Mouse (Mus musculus): ENCODE data around the gene Asl.

DNA sequence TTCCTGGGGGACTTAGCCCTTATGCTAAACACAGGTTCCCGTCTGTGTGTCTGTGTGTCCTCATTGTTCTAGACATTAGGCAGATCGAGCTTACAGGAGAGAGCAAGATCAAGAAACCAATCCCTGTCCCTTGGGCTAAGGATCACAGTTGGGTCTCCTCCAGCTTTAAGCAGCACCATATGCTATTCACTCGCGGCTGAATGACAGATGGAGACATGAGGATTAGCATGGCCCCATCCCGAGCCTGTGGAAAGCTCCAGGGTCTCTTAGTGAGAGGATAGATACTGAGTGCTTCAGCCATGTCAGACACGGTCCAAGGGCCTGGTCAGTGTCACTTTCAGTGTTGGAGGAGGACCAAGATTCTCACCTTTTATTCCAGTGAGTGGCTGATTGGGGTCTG lies 21.4 kb upstream of the Asl start:
- TF ChIP-seq CTCF (IDR thresholded peaks at IDR 0.05; ENCODE audit: control insufficient read depth, insufficient read depth, low read length) = no peak
- TF ChIP-seq POLR2A (IDR thresholded peaks at IDR 0.05; ENCODE audit: borderline replicate concordance, control insufficient read depth, low read depth, low read length) = no peak
